Mouse (Mus musculus) right cerebral cortex, postnatal 36 days (tissue): ENCODE measurements at regions not wholly inside any gene's neighbourhood (a gene's known extent, or its start where the extent isn't known, plus 50 kb on each side); places are given as distances from the start of the nearest gene placed in this dataset.

ENCODE experiments used
- DNase-seq, 2 experiments: peaks; one replicate each; pipeline ENCODE4 v3.0.0; 2022; ENCODE audit warnings: low spot score in 2 of 2, mixed read lengths in 1 of 2

GRCm38 (mm10) chr5:64401737-64402136 lies 245.6 kb downstream of the Tbc1d1 start:
- DNase-seq, result no peak

GRCm38 (mm10) chr5:64403077-64403981 lies 247.2 kb downstream of the Tbc1d1 start:
- no peak for DNase-seq

GRCm38 (mm10) chr5:64403982-64404345 lies 247.9 kb downstream of the Tbc1d1 start:
- DNase-seq, result no peak

- no peak for DNase-seq
These were observed 248.4 kb downstream of the Tbc1d1 start for GRCm38 (mm10) chr5:64404512-64404911.

GRCm38 (mm10) chr5:64408938-64409337 lies 252.8 kb downstream of the Tbc1d1 start:
- no peak for DNase-seq

- DNase-seq, result no peak
These were observed 254.5 kb downstream of the Tbc1d1 start for GRCm38 (mm10) chr5:64410621-64411020.

GRCm38 (mm10) chr5:64414519-64414918 lies 258.4 kb downstream of the Tbc1d1 start:
- DNase-seq, result no peak

GRCm38 (mm10) chr5:64419395-64419794 lies 263.3 kb downstream of the Tbc1d1 start:
- no peak for DNase-seq

- no peak for DNase-seq
These were observed 266.9 kb downstream of the Tbc1d1 start for GRCm38 (mm10) chr5:64422787-64423587.

GRCm38 (mm10) chr5:64428822-64429221 lies 272.7 kb downstream of the Tbc1d1 start:
- DNase-seq, result no peak

GRCm38 (mm10) chr5:64430501-64430900 lies 274.4 kb downstream of the Tbc1d1 start:
- DNase-seq, result no peak

GRCm38 (mm10) chr5:64431624-64432023 lies 275.5 kb downstream of the Tbc1d1 start:
- DNase-seq, result no peak

- no peak for DNase-seq
These were observed 277.7 kb downstream of the Tbc1d1 start for GRCm38 (mm10) chr5:64433786-64434185.

GRCm38 (mm10) chr5:64435491-64435890 lies 279.4 kb downstream of the Tbc1d1 start:
- no peak for DNase-seq

- DNase-seq, result no peak
These were observed 279.9 kb downstream of the Tbc1d1 start for GRCm38 (mm10) chr5:64435958-64436357.

GRCm38 (mm10) chr5:64437720-64438119 lies 281.6 kb downstream of the Tbc1d1 start:
- no peak for DNase-seq

- no peak for DNase-seq
These were observed 282.5 kb downstream of the Tbc1d1 start for GRCm38 (mm10) chr5:64438446-64439134.

GRCm38 (mm10) chr5:64447847-64448246 lies 291.7 kb downstream of the Tbc1d1 start:
- DNase-seq, result no peak

- no peak for DNase-seq
These were observed 296.7 kb downstream of the Tbc1d1 start for GRCm38 (mm10) chr5:64452668-64453334.

- no peak for DNase-seq
These were observed 303.7 kb downstream of the Tbc1d1 start for GRCm38 (mm10) chr5:64459807-64460206.

- no peak for DNase-seq
These were observed 304.8 kb downstream of the Tbc1d1 start for GRCm38 (mm10) chr5:64460891-64461290.

- DNase-seq, result no peak
These were observed 305.5 kb downstream of the Tbc1d1 start for GRCm38 (mm10) chr5:64461592-64461991.
